Mouse (Mus musculus) thymus, postnatal 14 days (tissue): ENCODE measurements around the gene Sorcs3.

Experiments used
- DNase-seq: peaks from one replicate; pipeline ENCODE4 v3.0.0; 2021

Gene Sorcs3

DNA sequence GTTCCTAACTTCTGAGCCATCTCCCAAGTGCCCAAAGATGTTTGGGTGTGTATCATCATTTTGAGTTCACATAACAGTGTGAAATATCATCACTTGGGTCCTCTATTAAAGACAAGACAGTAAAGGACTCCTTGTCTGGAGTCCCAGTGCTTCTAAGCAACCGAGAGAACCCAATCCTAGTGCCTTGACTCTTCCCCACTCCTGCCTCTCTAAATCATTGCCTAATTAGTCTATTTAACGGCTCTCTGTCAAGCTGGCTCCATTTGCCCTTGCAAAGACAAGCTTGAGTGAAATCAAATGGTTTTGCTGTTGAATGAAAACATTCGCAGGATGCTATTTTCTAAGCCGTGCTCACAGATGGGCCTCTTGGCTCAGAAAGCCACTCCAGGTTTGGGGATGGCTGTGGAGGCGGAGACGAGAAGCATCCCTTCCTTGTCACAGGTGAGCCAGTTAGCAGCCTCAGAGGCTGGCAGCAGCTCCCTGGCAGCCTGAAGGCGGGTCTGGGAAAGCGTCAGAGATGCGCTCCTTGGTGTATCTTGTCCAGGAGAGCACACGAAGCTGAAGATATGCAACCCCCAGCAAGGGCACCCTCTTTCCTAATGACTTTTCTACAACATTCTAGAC, 79.9 kb downstream of the Sorcs3 start:
- no peak for DNase-seq

DNA sequence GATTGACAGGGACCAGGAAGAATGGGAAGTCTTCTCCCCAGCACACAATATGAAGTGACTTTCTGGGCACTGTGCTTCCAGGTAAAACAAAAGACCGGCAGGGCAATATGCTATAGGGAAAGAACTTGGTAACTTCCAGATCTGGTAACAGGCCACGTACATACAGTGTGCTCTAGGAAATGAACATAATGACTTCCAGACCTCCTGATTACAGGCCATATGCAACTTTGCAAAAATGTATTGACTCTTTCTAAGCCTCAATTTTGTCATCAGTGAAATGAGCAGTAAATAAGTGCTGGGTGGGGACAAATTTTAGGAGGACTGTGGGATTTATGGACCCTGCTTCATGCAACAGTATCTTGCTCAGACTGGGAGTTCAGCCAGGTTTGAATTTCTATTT, 88.4 kb downstream of the Sorcs3 start:
- DNase-seq = no peak

DNA sequence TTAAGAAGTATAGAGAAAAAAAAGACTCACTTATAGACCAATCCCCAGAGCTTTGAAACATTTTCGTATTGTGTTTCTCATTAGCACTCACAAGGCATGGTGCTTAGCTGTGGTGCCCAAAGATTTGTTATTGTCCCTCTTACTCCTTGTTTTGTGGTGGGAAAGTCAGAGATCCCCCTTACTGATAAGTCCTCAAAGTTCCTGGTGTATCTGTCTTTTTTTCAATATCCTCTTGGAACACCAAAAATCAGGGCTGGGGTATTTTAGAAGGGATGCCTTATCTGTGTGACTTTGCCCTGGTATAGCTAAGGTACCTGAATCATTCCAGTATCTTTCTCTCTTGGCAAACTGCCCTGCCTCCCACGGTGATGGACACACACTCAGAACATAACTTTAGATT, 92.6 kb downstream of the Sorcs3 start:
- no peak for DNase-seq

GRCm38 (mm10) chr19:48300440-48301231, 94.8 kb downstream of the Sorcs3 start:
- DNase-seq = no peak

DNA sequence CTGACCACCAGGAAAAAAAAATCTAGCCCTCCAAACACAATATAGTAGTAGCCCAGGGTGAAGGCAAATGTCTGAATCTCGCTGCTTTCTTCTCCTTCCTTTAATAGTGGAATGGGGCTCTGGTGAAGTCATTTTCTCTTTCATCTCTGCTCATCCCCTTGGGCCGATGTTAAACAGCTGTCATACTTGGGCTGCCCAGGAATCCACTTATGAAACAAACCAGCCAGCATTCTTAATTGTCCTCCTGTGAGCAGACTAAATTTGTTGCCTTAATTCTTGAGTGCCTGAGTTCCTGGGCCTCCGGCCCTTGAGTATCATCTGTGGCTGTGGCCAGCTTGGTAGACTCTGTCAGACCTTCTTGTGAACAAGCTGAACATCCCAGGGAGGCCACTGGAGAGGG, 95.5 kb downstream of the Sorcs3 start:
- DNase-seq = no peak

DNA sequence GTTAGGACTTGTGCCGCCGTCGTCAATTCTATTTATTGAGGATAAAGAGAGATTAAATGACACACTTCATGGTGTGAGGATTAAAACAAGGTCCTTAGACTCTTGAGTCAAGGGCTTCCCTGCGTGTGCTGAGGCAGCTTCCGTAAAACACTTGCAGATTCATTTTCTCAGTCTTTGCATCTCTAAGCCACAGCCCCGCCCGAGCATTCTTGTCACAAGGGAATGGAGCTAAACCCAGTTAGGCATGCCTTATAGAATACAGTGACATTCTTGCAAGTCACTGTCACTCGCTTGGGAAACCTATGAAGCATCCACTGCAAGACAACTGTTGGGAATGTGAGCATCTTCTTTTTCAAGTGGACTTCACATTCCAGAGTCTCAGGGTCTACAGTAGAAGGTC, 102.5 kb downstream of the Sorcs3 start:
- no peak for DNase-seq

DNA sequence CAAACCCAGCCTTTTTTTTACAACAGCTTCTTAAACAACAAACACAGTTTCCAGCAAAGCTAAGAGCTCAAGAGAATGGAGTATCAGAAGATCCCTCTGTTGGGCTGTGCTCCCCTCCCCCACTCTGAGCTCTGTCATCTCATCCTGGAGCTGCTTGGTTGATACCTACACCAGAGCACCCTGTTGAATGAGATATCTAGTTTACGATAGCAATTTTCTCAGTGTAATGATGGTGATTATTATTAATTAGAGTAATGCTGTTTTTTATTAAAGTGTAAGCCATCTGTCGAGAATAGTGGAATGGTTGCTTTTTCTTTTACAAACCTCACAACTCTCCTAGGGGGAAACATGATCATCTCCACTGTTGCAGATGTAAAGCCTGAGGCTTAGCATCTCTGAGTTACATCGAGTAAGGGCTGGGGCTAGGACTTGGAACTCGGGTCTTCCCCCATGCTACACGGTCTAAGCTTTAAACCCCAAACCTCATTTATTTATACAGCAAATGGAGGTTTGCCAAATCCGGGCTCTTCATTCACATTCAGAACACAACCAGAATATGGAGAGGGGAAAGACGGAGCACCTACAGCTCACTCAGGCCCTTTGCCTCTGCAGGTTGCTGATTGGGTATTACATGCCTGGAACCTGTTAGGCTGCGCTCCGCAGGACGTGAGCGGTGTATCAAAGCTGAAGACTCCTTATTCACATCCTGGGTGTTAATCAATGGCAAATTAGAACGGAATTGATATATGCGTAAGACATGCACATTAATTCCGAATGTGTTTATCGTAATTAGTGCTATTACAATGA, 103.9 kb downstream of the Sorcs3 start:
- no peak for DNase-seq

DNA sequence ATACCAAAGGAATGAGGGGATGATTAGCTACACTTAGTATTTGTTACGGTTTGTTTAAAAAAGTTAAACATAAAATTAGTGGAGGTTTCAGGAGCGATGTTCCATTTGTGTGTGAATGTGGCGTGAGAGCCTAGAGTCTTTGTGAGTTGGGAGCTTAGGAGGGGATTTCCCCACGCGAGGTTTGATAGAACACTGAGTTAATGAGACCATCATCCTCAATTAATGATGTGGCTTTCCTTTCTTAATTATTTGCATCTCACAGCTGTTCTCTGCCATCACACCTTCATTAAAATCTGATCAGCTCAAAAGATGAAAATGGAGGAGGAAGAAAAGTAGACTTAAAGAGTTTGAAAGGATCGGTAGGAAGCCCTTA, 104.5 kb downstream of the Sorcs3 start:
- DNase-seq = no peak

- no peak for DNase-seq
These were observed 108.0 kb downstream of the Sorcs3 start for GRCm38 (mm10) chr19:48313776-48314175.

GRCm38 (mm10) chr19:48327115-48327514, 121.3 kb downstream of the Sorcs3 start:
- no peak for DNase-seq

DNA sequence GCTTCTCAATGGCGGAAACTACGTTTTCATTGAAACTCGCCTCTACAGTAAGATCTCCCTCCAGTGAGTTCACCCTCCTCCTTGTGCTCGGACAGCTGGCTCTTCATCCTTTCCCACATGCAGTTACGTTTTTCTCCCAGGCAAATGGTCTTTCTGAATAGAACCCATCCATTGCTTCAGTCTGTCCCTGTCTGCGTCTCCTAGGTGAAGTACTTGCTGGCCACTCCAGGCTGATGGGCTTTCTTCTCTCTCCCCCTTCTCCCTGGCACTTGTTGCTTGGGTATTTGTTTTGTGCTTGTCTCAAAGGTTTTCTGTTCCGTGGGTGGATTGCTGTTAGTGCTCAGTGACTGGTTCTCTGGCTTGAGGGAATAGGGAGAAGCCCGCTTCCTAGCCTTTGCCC, 122.3 kb downstream of the Sorcs3 start:
- no peak for DNase-seq

DNA sequence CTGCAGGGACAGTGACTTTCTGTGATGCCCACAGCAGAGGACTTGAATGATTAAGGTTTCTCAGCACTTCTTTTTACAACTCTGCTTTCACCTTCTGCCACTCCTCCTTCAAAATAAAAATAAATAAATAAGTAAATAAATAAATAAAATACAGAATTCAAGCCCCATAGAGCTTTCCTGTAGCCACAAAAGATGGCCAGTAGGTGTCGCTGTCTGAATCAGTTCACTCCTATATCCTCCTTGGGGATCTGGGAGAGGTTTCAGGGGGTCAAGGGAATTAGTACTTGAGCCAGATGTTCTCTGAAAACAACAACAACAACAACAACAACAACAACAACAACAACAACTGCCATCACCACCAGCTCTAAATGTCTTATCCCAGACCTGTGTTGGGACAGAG, 125.8 kb downstream of the Sorcs3 start:
- no peak for DNase-seq

DNA sequence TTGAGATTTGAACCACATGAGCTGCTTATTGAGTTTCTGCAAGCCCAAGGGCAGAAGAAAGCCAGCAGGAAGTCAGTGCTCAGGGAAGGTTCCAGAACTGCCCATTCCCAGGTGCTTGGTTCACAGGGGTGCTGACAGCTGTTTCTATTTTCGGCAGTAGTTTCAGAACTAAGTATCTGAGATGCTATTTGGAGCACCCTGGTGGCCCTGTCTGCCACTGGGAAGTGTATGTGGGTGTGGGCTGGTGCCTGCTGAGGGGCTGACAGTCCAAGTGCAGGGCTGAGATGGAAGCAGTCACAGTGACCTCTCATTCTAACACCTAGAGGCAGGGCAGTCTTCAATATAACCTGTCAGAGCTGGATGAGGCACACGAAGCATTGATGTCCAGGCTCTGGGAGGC, 127.3 kb downstream of the Sorcs3 start:
- no peak for DNase-seq

DNA sequence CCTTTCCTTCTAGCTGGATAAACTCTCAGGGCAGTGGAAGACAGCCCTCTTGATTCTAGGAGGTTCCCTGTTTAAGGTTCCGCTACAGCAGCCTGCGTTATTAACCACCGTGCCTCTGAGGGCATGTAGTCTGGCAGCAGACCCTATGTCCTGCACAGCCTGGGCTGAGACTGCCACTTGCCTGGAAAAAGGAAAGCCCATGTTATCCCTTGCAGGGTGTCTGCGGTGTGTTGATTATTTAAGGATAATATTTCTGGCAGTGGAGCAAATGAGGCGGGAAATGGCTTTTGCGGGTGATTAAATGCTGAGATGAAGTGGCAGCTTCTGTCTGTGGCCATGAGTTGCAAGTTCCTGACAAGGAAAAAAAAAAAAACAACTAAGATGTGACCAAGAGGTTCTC, 131.6 kb downstream of the Sorcs3 start:
- DNase-seq = no peak

DNA sequence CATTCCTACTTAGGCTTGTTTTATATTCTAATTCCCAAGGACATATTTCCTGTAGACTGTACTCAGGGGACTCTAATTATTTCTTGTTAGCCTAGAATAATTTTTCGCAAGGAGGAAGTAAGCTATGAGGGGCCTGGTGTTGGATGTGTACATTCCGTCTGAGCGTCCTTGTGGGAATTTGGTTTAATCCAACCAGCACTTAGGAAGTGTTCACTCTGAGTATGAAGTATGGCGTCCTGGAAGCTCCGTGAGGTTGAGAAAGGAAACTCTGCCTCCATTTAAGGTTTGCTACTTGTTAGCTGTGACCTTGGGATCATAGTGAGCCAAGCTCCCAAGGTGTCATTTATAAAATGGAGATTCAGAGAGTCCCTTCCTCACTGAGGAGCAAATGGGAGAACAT, 132.3 kb downstream of the Sorcs3 start:
- no peak for DNase-seq

DNA sequence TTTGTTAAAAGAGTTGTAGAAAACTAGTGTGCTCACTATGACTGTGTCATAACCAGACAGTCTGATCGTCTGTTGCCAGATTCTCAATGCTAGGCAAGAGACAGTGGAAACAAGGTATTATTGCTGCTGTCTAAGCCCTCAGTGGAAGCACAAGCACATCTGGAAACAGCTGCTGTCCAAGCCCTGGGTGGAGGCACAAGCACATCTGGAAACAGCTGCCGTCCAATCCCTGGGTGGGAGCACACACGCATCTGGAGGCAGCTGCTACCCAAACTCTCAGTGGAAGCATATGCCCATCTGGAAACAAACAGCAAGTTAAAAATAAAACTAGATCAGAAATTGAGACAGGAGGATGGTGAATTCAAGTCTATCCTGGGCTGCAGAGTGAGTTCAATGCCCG, 136.9 kb downstream of the Sorcs3 start:
- no peak for DNase-seq

- DNase-seq = no peak
These were observed 137.6 kb downstream of the Sorcs3 start for GRCm38 (mm10) chr19:48343442-48343841.

DNA sequence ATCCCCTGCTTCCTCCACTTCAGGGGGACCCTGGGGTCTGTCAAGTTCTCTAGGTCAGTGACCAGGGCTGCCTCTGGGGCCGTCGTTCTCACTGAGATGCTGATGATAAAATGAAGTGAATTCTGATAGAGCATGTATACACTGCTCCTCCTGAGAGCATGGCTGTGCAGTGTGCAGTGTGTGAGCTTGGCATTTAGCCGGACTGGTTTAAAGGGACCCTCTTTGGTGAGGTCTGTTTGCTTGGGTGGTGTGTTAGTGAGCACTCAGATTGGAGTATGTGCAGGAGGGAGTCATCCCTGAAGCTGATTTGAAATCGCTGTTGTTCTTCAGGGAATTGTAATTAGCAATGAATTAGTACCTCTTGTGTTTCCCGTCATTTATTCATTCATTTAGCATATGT, 141.3 kb downstream of the Sorcs3 start:
- no peak for DNase-seq

DNA sequence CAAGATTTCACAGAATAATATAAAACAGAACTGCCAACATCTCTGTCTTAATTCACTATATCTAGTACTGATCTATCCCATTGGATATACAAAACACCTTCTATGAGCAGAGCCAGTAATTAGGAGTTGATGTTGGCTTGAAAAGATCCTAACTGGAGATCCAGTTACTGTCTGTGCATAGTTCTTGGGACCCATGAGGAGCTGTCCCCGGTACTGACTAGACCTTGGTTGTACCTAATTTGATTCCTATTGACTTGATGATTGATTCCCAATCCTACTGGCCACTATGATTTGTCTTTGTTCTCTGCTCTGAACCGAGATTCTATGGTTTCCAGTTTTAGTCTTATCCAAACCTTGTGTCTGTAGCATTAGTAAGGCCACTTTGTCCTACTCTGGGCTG, 151.0 kb downstream of the Sorcs3 start:
- no peak for DNase-seq

DNA sequence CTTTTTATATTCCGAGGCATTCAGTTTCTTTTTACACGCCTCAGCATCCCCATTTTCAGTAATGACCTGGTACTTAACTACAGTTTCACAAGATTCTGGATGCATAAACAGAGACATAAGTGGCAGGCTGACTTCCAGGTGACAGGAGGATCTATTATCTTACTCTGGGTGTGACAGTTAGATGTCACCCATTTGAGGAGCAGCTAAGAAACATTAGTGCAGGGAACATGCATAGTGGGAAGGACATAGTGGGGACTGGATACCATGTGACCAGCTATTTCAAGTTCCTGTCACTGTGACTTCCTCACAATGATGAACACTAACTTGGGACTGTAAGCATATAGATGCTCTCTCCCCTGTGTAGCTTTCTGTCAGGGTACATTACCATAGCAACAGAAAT, 156.3 kb downstream of the Sorcs3 start:
- DNase-seq = no peak

DNA sequence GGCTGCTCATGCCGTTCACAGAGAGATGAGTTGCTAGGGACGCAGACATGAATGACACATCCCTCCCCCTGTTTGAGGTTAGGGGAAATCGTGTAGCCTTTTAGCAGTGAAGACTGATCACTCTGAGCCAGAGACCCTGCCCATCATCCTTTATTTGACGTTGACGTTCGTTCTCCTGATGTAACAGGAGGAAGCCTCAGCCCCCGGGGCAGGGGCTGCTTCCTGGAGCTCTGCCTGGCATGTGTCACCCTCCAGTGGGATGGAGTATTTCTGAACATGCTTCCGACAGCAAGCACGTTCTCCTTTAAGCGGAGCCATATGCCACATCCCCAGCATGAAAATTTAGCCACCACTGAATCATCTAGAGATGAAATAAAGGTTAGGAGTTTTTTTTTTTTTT, 162.2 kb downstream of the Sorcs3 start:
- DNase-seq = no peak

DNA sequence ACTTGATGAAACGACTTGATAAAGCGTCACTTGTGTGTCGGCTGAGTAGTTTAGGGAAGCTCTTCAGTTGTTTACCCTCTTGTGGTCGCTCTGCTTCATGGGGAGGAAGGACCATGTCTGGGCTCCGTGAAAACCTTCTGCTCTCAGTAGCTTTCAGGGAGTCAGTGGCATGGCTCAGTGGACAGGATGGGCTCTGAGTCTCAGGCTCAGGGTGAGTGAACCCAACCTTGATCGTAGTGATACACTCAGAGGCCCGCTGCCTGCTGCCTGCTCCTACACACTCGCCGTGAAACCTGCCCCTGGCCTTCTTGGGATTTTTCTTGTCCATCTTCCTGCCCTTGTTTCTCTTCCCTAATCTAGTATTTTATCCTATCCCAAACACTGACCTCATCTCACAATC, 166.0 kb downstream of the Sorcs3 start:
- no peak for DNase-seq

DNA sequence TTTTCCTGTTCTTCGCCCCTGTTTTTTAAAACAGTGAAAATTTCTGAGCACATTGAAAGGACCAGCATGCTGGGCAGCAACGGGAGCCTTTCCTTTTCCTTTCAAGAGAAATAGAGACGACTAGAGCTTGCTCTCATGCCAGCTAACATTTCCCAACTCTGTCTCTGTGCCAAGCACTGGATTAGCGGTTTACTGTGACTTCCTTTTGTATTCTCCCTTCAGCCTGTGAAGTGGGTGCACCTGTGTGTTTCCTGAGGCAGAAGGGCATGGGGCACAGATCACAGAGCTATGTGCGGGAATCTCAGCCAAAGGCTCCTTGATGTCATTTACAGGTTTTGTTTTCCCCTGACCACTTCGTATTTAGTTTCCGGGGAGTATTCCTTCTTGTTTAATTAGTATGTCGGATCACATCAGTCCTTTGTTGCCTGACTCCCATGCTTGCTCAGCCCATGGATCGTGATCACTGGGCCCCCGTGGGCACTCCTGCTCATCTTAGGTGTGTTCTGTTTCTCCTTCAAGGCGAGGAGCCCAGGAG, 172.2 kb downstream of the Sorcs3 start:
- DNase-seq = no peak

DNA sequence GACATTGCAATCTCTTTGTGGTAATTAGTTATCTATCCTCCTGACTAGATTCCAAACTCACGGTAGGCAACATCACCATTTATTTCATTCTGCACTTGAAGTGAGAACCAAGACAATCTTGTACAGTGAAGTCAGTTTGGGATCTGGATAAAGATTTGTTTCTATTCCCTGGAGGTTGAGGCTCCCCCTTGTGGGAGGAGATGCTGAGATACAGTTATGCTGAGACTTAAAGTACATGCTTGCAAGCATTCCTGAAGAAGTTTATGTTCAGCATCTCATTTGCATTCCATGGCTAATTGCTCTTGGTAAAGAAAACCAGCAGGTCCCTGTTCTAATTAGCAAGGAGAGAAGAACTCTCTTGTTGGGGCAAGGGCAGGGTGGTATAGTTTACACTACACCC, 185.7 kb downstream of the Sorcs3 start:
- DNase-seq = no peak
